7 mouse cellular contexts compared by ENCODE assay signal in the genomic region with DNA sequence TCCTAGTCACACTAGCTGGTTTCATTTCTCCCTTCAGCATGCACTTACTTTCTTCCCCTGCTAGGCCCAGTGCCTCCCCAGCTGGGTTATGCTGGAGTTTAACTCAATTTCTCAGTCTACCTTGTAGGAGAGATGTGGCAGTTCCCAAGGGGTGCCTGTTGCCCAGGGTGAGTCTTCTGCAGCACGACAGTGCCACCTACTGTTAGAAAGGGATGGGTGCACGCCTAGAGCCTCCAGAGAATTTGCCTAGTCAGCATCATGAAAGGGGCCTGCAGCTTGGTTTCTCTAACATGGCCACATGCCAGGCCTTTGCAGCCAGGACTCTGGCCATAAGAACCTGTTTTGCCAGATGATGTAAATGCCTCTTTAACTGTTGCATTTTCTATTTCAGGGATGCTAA. TPM values are rescaled to one million over a fixed set of nuclear protein-coding genes. Genes with fewer than 3 reads are reported as not detected.
A peak's percentile ranks its signal among the peaks of the same experiment; 100 is the strongest.
DNase-seq lines count a peak whose midpoint lies in the region; ATAC-seq lines count a peak whose summit lies in the region.

No protein-coding gene starts in this region.

- H3K9me3 ChIP-seq in intestine, embryonic 15.5 days = no peaks in the 10 kb centered on the region
- H3K9me3 ChIP-seq in midbrain, embryonic 10.5 days (replicated peaks) = no peaks in the 10 kb centered on the region; the same call in 1 of the 2 replicates

- WGBS in intestine, embryonic 15.5 days = 4% methylated on average over 2 of the region's 2 CpGs
- 2% methylated on average over 2 of the region's 2 CpGs for WGBS in midbrain, embryonic 10.5 days

- intact Hi-C loops in gastrocnemius, postnatal 36 days (cut with DNase I) = no loop called here
- intact Hi-C loops in left cerebral cortex, postnatal 14 days (cut with DNase I) = loop anchor here (5.0 to 10.0 kb wide), 3 partner anchors 151 to 519 kb away; no protein-coding TSS in a partner anchor

- no peak overlapping the region for H3K4me2 ChIP-seq in intestine, embryonic 15.5 days (replicated peaks)

- H3K27ac ChIP-seq in intestine, embryonic 15.5 days = no peak overlapping the region
- no peak overlapping the region for H3K27ac ChIP-seq in midbrain, embryonic 10.5 days (replicated peaks)

- peak; percentile 77 for DNase-seq in adrenal gland, adult 2 months
- peak; percentile 75 for DNase-seq in embryo, embryonic 11.5 days (ENCODE audit: low read depth, low spot score)
- DNase-seq in gastrocnemius, postnatal 36 days = peak; percentile 61 to 62
- peak; percentile 90 to 93 for DNase-seq in left cerebral cortex, postnatal 14 days (ENCODE audit: low spot score in 2 of 2)
- DNase-seq in midbrain, embryonic 10.5 days (ENCODE audit: low spot score) = peak; percentile 78
- DNase-seq in right cerebral cortex, postnatal 4 days = peak; percentile 78

- H3K27me3 ChIP-seq in intestine, embryonic 15.5 days (replicated peaks) = no peaks in the 10 kb centered on the region
- H3K27me3 ChIP-seq in midbrain, embryonic 10.5 days (ENCODE audit: low read depth, poor library complexity, severe bottlenecking) = no peaks in the 10 kb centered on the region

- peak; percentile 97 for ATAC-seq in intestine, embryonic 15.5 days

- no peaks in the 10 kb centered on the region for H3K36me3 ChIP-seq in intestine, embryonic 15.5 days
- no peaks in the 10 kb centered on the region for H3K36me3 ChIP-seq in midbrain, embryonic 10.5 days

- H3K9ac ChIP-seq in intestine, embryonic 15.5 days = no peak overlapping the region

- H3K4me3 ChIP-seq in intestine, embryonic 15.5 days (replicated peaks) = no peak overlapping the region
- H3K4me3 ChIP-seq in midbrain, embryonic 10.5 days = no peak overlapping the region

- H3K4me1 ChIP-seq in intestine, embryonic 15.5 days (replicated peaks) = no peaks in the 10 kb centered on the region
- no peaks in the 10 kb centered on the region for H3K4me1 ChIP-seq in midbrain, embryonic 10.5 days

RNA-seq across cellular contexts. Expression of gene Efcab2, which starts 57.8 kb away (rescaled TPM):
- 1 to 10 TPM; 2.6 to 2.9 TPM for total RNA-seq in adrenal gland, adult 2 months (2021)
- 0.07 and 0.08 TPM in 2 replicates for polyA plus RNA-seq in adrenal gland, adult 2 months (2012; rRNA removed)
- 10 to 100 TPM; 11.4 to 11.7 TPM for total RNA-seq in gastrocnemius, postnatal 36 days (2021)
- 7.3 and 8.6 TPM in 2 replicates for polyA plus RNA-seq in intestine, embryonic 15.5 days (2015; fragmentation: Nextera tagmentation; extraction: Ambion mirVana)
- total RNA-seq in left cerebral cortex, postnatal 14 days (2021) = 10 to 100 TPM in 1 of 2 experiments, 1 to 10 TPM in 1; 9.8 to 11.3 TPM
- polyA plus RNA-seq in midbrain, embryonic 10.5 days (2016; fragmentation: Nextera tagmentation; extraction: Ambion mirVana) = 7.9 and 8.0 TPM in 2 replicates
